Mouse (Mus musculus): Measurements from ENCODE around the gene Mogat2.

DNA sequence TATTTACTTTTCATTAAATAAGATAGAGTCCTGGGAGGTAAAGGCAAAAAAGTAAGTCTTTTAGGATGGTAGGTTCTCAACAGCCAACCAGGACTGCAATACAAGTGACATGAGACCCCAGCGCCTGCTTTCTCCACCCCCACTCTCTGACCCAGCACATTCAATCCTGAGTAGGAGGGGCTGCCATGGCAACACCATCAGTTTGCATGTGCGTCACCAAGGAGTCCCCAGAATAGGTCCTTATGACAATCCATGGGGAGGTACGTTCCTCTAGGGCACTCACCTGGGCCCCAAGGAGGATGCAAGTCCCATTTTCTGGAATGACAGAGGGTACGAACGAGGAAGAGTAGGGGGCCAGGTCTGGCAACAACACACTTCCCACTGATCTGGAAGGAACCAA lies 61.0 kb downstream of the Mogat2 start:
- TF ChIP-seq CTCF (IDR thresholded peaks at IDR 0.05; ENCODE audit: extremely low read depth, insufficient read length, insufficient replicate concordance, low read depth, low read length) (no peak), POLR2A (IDR thresholded peaks at IDR 0.05; ENCODE audit: low read depth, low read length) (no peak)
